Mouse (Mus musculus): ENCODE measurements around the gene Klrb1b. TPM values are rescaled to one million over a fixed set of nuclear protein-coding genes. Genes with fewer than 3 reads are reported as not detected.

The Klrb1b gene
- total RNA-seq (2014; rRNA removed) (not detected in 2 replicates), polyA plus RNA-seq (2015; fragmentation: Nextera tagmentation; extraction: Ambion mirVana) (not detected in 2 replicates)

GRCm38 (mm10) chr6:128826132-128826531 lies at the start of gene Klrb1b, which contains the start of gene Gm44511:
Gene Klrb1b, minus strand, starts transcription at chr6:128826331.
Gene Gm44511, minus strand, starts transcription at chr6:128826315.
- WGBS, result 84% methylated on average over 6 of the region's 6 CpGs
- no peaks in the 10 kb centered on the region for H3K36me3 ChIP-seq (ENCODE audit: insufficient read depth, low read length)
- H3K9me3 ChIP-seq (ENCODE audit: low read length), result no peaks in the 10 kb centered on the region
- H3K4me3 ChIP-seq (ENCODE audit: low read length), result no peak within 1 kb of the TSS
- ATAC-seq, result no peak
- H3K9ac ChIP-seq (replicated peaks; ENCODE audit: low read length), result no peak within 1 kb of the TSS
- H3K4me2 ChIP-seq (ENCODE audit: low read depth, low read length), result no peak within 1 kb of the TSS
- no peak within 1 kb of the TSS for H3K27ac ChIP-seq
- DNase-seq (ENCODE audit: low spot score), result no peak
- H3K27me3 ChIP-seq (ENCODE audit: insufficient read depth, low read length), result no peaks in the 10 kb centered on the region
- no peaks in the 10 kb centered on the region for H3K4me1 ChIP-seq (ENCODE audit: insufficient read depth, low read length)
- no peak for TF ChIP-seq CTCF (IDR thresholded peaks at IDR 0.05; ENCODE audit: low read depth)

- no peak for TF ChIP-seq CTCF (IDR thresholded peaks at IDR 0.05; ENCODE audit: low read depth)
- Histone ChIP-seq H3K27ac (no peak overlapping the region), H3K27me3 (ENCODE audit: insufficient read depth, low read length) (no peaks in the 10 kb centered on the region), H3K4me1 (ENCODE audit: insufficient read depth, low read length) (no peaks in the 10 kb centered on the region), H3K9me3 (ENCODE audit: low read length) (no peaks in the 10 kb centered on the region), H3K9ac (replicated peaks; ENCODE audit: low read length) (no peak overlapping the region), H3K4me2 (ENCODE audit: low read depth, low read length) (no peak overlapping the region), H3K4me3 (ENCODE audit: low read length) (no peak overlapping the region), H3K36me3 (ENCODE audit: insufficient read depth, low read length) (no peaks in the 10 kb centered on the region)
- ATAC-seq (no peak), DNase-seq (ENCODE audit: low spot score) (no peak)
- 91% methylated on average over 1 of the region's 1 CpGs for WGBS
Observed at GRCm38 (mm10) chr6:128871910-128872610, 45.9 kb upstream of the Klrb1b start.

- H3K4me3 ChIP-seq (ENCODE audit: low read length), result no peak overlapping the region
- H3K27me3 ChIP-seq (ENCODE audit: insufficient read depth, low read length), result no peaks in the 10 kb centered on the region
- no peaks in the 10 kb centered on the region for H3K9me3 ChIP-seq (ENCODE audit: low read length)
- DNase-seq (ENCODE audit: low spot score) (no peak), ATAC-seq (no peak)
- no peak for TF ChIP-seq CTCF (IDR thresholded peaks at IDR 0.05; ENCODE audit: low read depth)
- H3K4me2 ChIP-seq (ENCODE audit: low read depth, low read length), result no peak overlapping the region
- H3K27ac ChIP-seq, result no peak overlapping the region
- H3K4me1 ChIP-seq (ENCODE audit: insufficient read depth, low read length), result no peaks in the 10 kb centered on the region
- no peaks in the 10 kb centered on the region for H3K36me3 ChIP-seq (ENCODE audit: insufficient read depth, low read length)
- H3K9ac ChIP-seq (replicated peaks; ENCODE audit: low read length), result no peak overlapping the region
- 12% methylated on average over 3 of the region's 3 CpGs for WGBS
Observed at GRCm38 (mm10) chr6:128868861-128869260, 42.7 kb upstream of the Klrb1b start.

- ATAC-seq (no peak), DNase-seq (ENCODE audit: low spot score) (no peak)
- no peaks in the 10 kb centered on the region for H3K4me1 ChIP-seq (ENCODE audit: insufficient read depth, low read length)
- TF ChIP-seq CTCF (IDR thresholded peaks at IDR 0.05; ENCODE audit: low read depth), result no peak
- 92% methylated on average over 2 of the region's 2 CpGs for WGBS
- no peaks in the 10 kb centered on the region for H3K36me3 ChIP-seq (ENCODE audit: insufficient read depth, low read length)
- H3K27ac ChIP-seq, result no peak overlapping the region
- H3K4me3 ChIP-seq (ENCODE audit: low read length), result no peak overlapping the region
- H3K4me2 ChIP-seq (ENCODE audit: low read depth, low read length), result no peak overlapping the region
- no peaks in the 10 kb centered on the region for H3K27me3 ChIP-seq (ENCODE audit: insufficient read depth, low read length)
- H3K9ac ChIP-seq (replicated peaks; ENCODE audit: low read length), result no peak overlapping the region
- no peaks in the 10 kb centered on the region for H3K9me3 ChIP-seq (ENCODE audit: low read length)
Observed at GRCm38 (mm10) chr6:128857976-128858375, 31.8 kb upstream of the Klrb1b start.

GRCm38 (mm10) chr6:128856250-128856649 lies 30.1 kb upstream of the Klrb1b start:
- DNase-seq (ENCODE audit: low spot score) (peak; percentile 67), ATAC-seq (peak; percentile 82)
- no peak for TF ChIP-seq CTCF (IDR thresholded peaks at IDR 0.05; ENCODE audit: low read depth)
- Histone ChIP-seq H3K27me3 (ENCODE audit: insufficient read depth, low read length) (no peaks in the 10 kb centered on the region), H3K9ac (replicated peaks; ENCODE audit: low read length) (no peak overlapping the region), H3K27ac (no peak overlapping the region), H3K36me3 (ENCODE audit: insufficient read depth, low read length) (no peaks in the 10 kb centered on the region), H3K4me1 (ENCODE audit: insufficient read depth, low read length) (no peaks in the 10 kb centered on the region), H3K9me3 (ENCODE audit: low read length) (no peaks in the 10 kb centered on the region), H3K4me2 (ENCODE audit: low read depth, low read length) (no peak overlapping the region), H3K4me3 (ENCODE audit: low read length) (no peak overlapping the region)
- 40% methylated on average over 5 of the region's 5 CpGs for WGBS

GRCm38 (mm10) chr6:128855477-128855876 lies 29.3 kb upstream of the Klrb1b start:
- WGBS, result 76% methylated on average over 1 of the region's 1 CpGs
- H3K4me2 ChIP-seq (ENCODE audit: low read depth, low read length), result no peak overlapping the region
- no peak for DNase-seq (ENCODE audit: low spot score)
- H3K9me3 ChIP-seq (ENCODE audit: low read length), result no peaks in the 10 kb centered on the region
- TF ChIP-seq CTCF (IDR thresholded peaks at IDR 0.05; ENCODE audit: low read depth), result no peak
- H3K27ac ChIP-seq, result no peak overlapping the region
- no peak overlapping the region for H3K9ac ChIP-seq (replicated peaks; ENCODE audit: low read length)
- H3K27me3 ChIP-seq (ENCODE audit: insufficient read depth, low read length), result no peaks in the 10 kb centered on the region
- H3K4me1 ChIP-seq (ENCODE audit: insufficient read depth, low read length), result no peaks in the 10 kb centered on the region
- ATAC-seq, result no peak
- H3K4me3 ChIP-seq (ENCODE audit: low read length), result no peak overlapping the region
- no peaks in the 10 kb centered on the region for H3K36me3 ChIP-seq (ENCODE audit: insufficient read depth, low read length)

GRCm38 (mm10) chr6:128854895-128855294 lies 28.8 kb upstream of the Klrb1b start:
- no peak for TF ChIP-seq CTCF (IDR thresholded peaks at IDR 0.05; ENCODE audit: low read depth)
- no peaks in the 10 kb centered on the region for H3K27me3 ChIP-seq (ENCODE audit: insufficient read depth, low read length)
- H3K9me3 ChIP-seq (ENCODE audit: low read length), result no peaks in the 10 kb centered on the region
- ATAC-seq, result no peak
- no peak for DNase-seq (ENCODE audit: low spot score)
- WGBS, result 98% methylated on average over 3 of the region's 3 CpGs
- H3K27ac ChIP-seq, result no peak overlapping the region
- no peaks in the 10 kb centered on the region for H3K4me1 ChIP-seq (ENCODE audit: insufficient read depth, low read length)
- H3K36me3 ChIP-seq (ENCODE audit: insufficient read depth, low read length), result no peaks in the 10 kb centered on the region
- no peak overlapping the region for H3K9ac ChIP-seq (replicated peaks; ENCODE audit: low read length)
- H3K4me3 ChIP-seq (ENCODE audit: low read length), result no peak overlapping the region
- no peak overlapping the region for H3K4me2 ChIP-seq (ENCODE audit: low read depth, low read length)
